In the genomic region with DNA sequence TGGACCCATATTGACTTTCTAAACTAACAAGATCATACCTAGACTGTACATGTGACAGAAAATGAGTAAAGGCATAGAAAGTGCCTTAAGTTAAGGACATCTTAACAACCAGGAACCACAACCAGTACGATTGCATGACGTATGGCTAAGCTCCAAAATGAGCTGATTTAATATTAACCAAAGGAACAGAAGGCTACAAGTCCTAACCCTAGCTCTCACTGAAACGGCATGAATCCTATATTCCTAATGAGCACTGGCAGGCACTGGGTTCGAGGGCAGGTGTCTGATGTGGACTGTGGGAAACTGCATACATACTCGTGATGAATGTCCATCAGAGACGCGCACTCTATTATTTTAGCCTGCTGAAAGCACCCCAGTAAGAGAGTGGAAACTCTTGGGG, we compare ENCODE assay signal across 8 mouse cellular contexts. TPM values are rescaled to one million over a fixed set of nuclear protein-coding genes. Genes with fewer than 3 reads are reported as not detected.
DNase-seq lines count a peak whose midpoint lies in the region; ATAC-seq and TF ChIP-seq lines count a peak whose summit lies in the region.

No protein-coding gene starts in this region.

- 42% methylated on average over 7 of the region's 7 CpGs for WGBS in heart, embryonic 10.5 days
- WGBS in hindbrain, embryonic 11.5 days = 38% methylated on average over 7 of the region's 7 CpGs
- 11% methylated on average over 7 of the region's 7 CpGs for WGBS in liver, postnatal 0 days (ENCODE audit: insufficient replicate concordance)

- no peak for ATAC-seq in G1E (ENCODE audit: extremely low read depth, insufficient number of reproducible peaks, low FRiP score, poor library complexity, severe bottlenecking)
- no peak for ATAC-seq in hindbrain, embryonic 11.5 days (ENCODE audit: low FRiP score)
- ATAC-seq in liver, postnatal 0 days = no peak
- ATAC-seq in granulocyte monocyte progenitor cell, adult 5-6 weeks (replicated peaks; ENCODE audit: poor library complexity, severe bottlenecking) = no peak

- H3K27me3 ChIP-seq in heart, embryonic 10.5 days (ENCODE audit: insufficient read depth, poor library complexity, severe bottlenecking) = no peaks in the 10 kb centered on the region
- no peaks in the 10 kb centered on the region for H3K27me3 ChIP-seq in G1E (ENCODE audit: insufficient read depth, low read length)
- H3K27me3 ChIP-seq in hindbrain, embryonic 11.5 days (ENCODE audit: control insufficient read depth, insufficient read depth, low read length) = no peaks in the 10 kb centered on the region
- H3K27me3 ChIP-seq in liver, postnatal 0 days (ENCODE audit: insufficient read depth, low read length) = no peaks in the 10 kb centered on the region

- intact Hi-C loops in heart, postnatal 14 days (cut with DNase I) = loop anchor here (5.0 kb wide), 2 partner anchors 66 to 179 kb away; partner anchors contain the start of gene Atp11b

- no peak for TF ChIP-seq CTCF in G1E (IDR thresholded peaks at IDR 0.05; ENCODE audit: low read depth, low read length)
- no peak for TF ChIP-seq CTCF in liver, postnatal 0 days (IDR thresholded peaks at IDR 0.05; ENCODE audit: low read depth)

- H3K4me3 ChIP-seq in heart, embryonic 10.5 days = peak overlapping the region; percentile 91
- peak overlapping the region; percentile 87 for H3K4me3 ChIP-seq in G1E (ENCODE audit: low read depth, low read length)
- peak overlapping the region; percentile 74 for H3K4me3 ChIP-seq in hindbrain, embryonic 11.5 days (ENCODE audit: low read depth, low read length)
- peak overlapping the region; percentile 90 for H3K4me3 ChIP-seq in liver, postnatal 0 days (ENCODE audit: low read depth, low read length)

- H3K27ac ChIP-seq in heart, embryonic 10.5 days = peak overlapping the region; percentile 98
- no peak overlapping the region for H3K27ac ChIP-seq in hindbrain, embryonic 11.5 days (ENCODE audit: low read depth, low read length)
- H3K27ac ChIP-seq in liver, postnatal 0 days (ENCODE audit: low read depth) = peak overlapping the region; percentile 94

- H3K9ac ChIP-seq in hindbrain, embryonic 11.5 days (ENCODE audit: low read depth, low read length) = peak overlapping the region; percentile 94; the same call in 1 of the 2 replicates
- H3K9ac ChIP-seq in liver, postnatal 0 days (replicated peaks) = peak overlapping the region; percentile 99

- peak overlapping the region; percentile 69 for H3K4me2 ChIP-seq in hindbrain, embryonic 11.5 days (replicated peaks; ENCODE audit: low read depth, low read length)
- peak overlapping the region; percentile 85 for H3K4me2 ChIP-seq in liver, postnatal 0 days (ENCODE audit: low read depth, low read length)

- no peaks in the 10 kb centered on the region for H3K36me3 ChIP-seq in heart, embryonic 10.5 days
- H3K36me3 ChIP-seq in G1E (replicated peaks) = peaks cover 34% of the 10 kb centered on the region
- H3K36me3 ChIP-seq in hindbrain, embryonic 11.5 days (ENCODE audit: control insufficient read depth, insufficient read depth, low read length) = no peaks in the 10 kb centered on the region
- H3K36me3 ChIP-seq in liver, postnatal 0 days (replicated peaks; ENCODE audit: insufficient read depth, low read length) = 0 out of 2 replicates have a peak, but pooled peaks cover 2% of the 10 kb centered on the region

- no peak for DNase-seq in heart, embryonic 10.5 days (ENCODE audit: low spot score)
- no peak for DNase-seq in heart, postnatal 14 days
- no peak for DNase-seq in G1E (ENCODE audit: low spot score)
- peak; percentile 22 for DNase-seq in hindbrain, embryonic 11.5 days (ENCODE audit: low spot score)
- no peak for DNase-seq in liver, postnatal 0 days
- no peak for DNase-seq in spleen, postnatal 4 days (ENCODE audit: low spot score in 2 of 2)
- no peak for DNase-seq in B cell, adult 2 months

- H3K9me3 ChIP-seq in heart, embryonic 10.5 days = no peaks in the 10 kb centered on the region
- no peaks in the 10 kb centered on the region for H3K9me3 ChIP-seq in G1E (replicated peaks)
- no peaks in the 10 kb centered on the region for H3K9me3 ChIP-seq in hindbrain, embryonic 11.5 days (ENCODE audit: control insufficient read depth, low read length)
- no peaks in the 10 kb centered on the region for H3K9me3 ChIP-seq in liver, postnatal 0 days (ENCODE audit: low read length)

- H3K4me1 ChIP-seq in heart, embryonic 10.5 days = peaks cover 31% of the 10 kb centered on the region
- H3K4me1 ChIP-seq in G1E (ENCODE audit: insufficient read depth, low read depth, low read length) = peaks cover 52% of the 10 kb centered on the region
- H3K4me1 ChIP-seq in hindbrain, embryonic 11.5 days (replicated peaks; ENCODE audit: control insufficient read depth, insufficient read depth, low read length) = no peaks in the 10 kb centered on the region
- H3K4me1 ChIP-seq in liver, postnatal 0 days (ENCODE audit: insufficient read depth) = peaks cover 28% of the 10 kb centered on the region

- TF ChIP-seq EP300 in liver, postnatal 0 days (IDR thresholded peaks at IDR 0.05; ENCODE audit: low read depth) = no peak

RNA-seq across cellular contexts. Expression of gene Dcun1d1, which starts 5.9 kb away (rescaled TPM):
- 80.2 and 89.6 TPM in 2 replicates for polyA plus RNA-seq in heart, embryonic 10.5 days (2016; fragmentation: Nextera tagmentation; extraction: Ambion mirVana)
- total RNA-seq in heart, postnatal 14 days (2021) = 10 to 100 TPM; 61.8 to 64.0 TPM
- 144 and 220 TPM in 2 replicates for total RNA-seq in G1E (2014; fragmentation: Nextera tagmentation)
- 89.7 and 136 TPM in 2 replicates for total RNA-seq in G1E (2017)
- polyA plus RNA-seq in G1E (2012) = 7.9 and 14.8 TPM in 2 replicates
- 107 and 112 TPM in 2 replicates for polyA plus RNA-seq in hindbrain, embryonic 11.5 days (2014; fragmentation: Nextera tagmentation; extraction: Ambion mirVana)
- 77.0 and 77.5 TPM in 2 replicates for polyA plus RNA-seq in liver, postnatal 0 days (2015; fragmentation: Nextera tagmentation; extraction: Ambion mirVana)
- total RNA-seq in granulocyte monocyte progenitor cell, adult 5-6 weeks (2014; fragmentation: Nextera tagmentation) = 90.1 and 111 TPM in 2 replicates
- 221 and 228 TPM in 2 replicates for total RNA-seq in granulocyte monocyte progenitor cell, adult 5-6 weeks (2017)
